Mouse (Mus musculus) C2C12 (cell line): ENCODE data around the gene Gna13.

Experiments
- CEBPB ChIP-seq: IDR thresholded peaks from one replicate; pipeline ENCODE4 v1.6.1; 2011; ENCODE audit warnings: low read depth, mild to moderate bottlenecking, control low read depth, moderate library complexity
- CTCF ChIP-seq: IDR thresholded peaks from one replicate; pipeline ENCODE4 v1.5.1; 2011; ENCODE audit not compliant: control insufficient read depth, insufficient read depth, insufficient read length
- MAX ChIP-seq: IDR thresholded peaks from one replicate; pipeline ENCODE4 v1.6.1; 2011; ENCODE audit warnings: mild to moderate bottlenecking, control low read depth
- USF1 ChIP-seq: IDR thresholded peaks from one replicate; pipeline ENCODE4 v1.6.1; 2011; ENCODE audit warnings: low read depth, mild to moderate bottlenecking, control low read depth, moderate library complexity

DNA sequence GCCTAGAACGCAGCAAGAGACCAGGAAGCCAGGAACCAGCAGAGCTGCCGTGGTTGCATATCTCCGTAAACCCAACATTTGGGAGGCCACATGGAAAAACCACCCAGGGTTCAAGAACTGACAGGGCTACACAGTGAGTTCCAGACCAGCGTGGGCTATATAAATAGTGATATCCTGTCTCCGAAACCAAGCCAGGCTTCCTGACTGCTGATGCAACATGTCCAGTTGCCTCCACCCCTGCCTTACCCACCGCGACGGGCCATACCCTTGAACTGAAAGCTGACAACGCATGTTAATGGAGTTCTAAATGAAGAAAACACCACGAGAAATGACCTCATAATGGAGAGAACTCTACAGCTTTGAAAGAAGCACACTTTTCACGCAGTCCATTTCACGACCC, 14.2 kb upstream of the Gna13 start:
- no peak for TF ChIP-seq MAX
- no peak for TF ChIP-seq CTCF
- no peak for TF ChIP-seq CEBPB
- TF ChIP-seq USF1 = no peak
